Mouse (Mus musculus): ENCODE measurements around the gene Ppil6.

- TF ChIP-seq CTCF (conservative IDR thresholded peaks at IDR 0.05; ENCODE audit: insufficient read depth, insufficient read length, low read depth, low read length) (no peak), POLR2A (IDR thresholded peaks at IDR 0.05; ENCODE audit: low read depth, low read length) (no peak)
These were observed 54.4 kb downstream of the Ppil6 start for GRCm38 (mm10) chr10:41544481-41545190.
